Mouse (Mus musculus) cerebellum, postnatal 10 days (tissue): ENCODE measurements around the gene Setdb2.
"Not testable (repeated sequence)": the region's sequence is repeated elsewhere in the genome, so short reads cannot be mapped to it uniquely, and the experiment has no call there.

Experiments used
- DNase-seq, 2 experiments: peaks; one replicate each; pipeline ENCODE4 v3.0.0; 2021; ENCODE audit warnings: mixed read lengths in 2 of 2

The Setdb2 gene

DNA sequence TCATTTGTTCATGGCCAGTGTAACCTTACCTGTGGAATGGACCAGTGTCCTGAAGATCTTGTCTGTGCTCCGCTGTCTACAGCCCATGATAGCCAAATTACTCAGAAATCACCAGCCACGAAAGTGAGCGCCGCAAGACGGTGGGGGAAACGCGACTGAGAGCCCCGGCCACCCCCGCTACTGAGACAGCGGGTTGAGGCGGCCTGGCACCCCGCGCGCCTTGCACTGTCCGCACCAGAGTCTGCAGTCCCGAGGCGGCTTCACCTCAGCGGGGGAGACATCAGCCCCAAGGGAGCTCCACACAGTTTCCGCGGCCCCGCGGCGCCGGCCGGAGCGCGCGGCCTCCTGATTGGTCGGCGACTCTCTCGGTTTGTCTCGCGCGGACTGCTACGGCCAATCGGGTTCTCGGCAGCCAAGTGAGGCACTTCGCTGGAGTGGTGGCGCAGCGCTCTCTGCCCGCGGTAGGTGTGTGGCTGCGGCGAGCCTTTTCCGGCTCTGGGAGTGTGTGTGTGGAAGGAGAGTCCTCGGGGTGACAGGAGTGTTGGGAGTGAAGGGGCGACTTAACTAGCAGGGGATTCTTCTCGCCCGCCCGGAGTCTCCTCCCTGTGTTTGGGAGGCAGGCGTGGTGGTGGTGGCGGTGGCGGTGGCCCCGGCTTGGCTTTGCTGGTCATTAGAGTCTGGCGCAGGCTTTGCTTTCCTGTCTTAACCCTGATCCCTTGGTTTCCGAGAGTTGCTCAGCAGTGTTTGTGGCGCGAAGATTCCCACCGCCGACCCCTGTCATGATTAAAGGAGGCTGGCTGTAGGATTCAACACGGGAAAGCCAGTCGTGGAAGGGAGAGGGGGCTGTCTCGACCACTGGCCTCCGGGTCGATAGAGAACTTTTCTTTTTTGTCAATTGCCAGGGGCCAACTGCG lies at the start of gene Setdb2, which contains the start of gene Cab39l:
Setdb2 (minus strand) TSS at position 327 of the 914 bp plus-strand sequence.
Cab39l (plus strand) TSS at position 415 of the 914 bp plus-strand sequence.
- DNase-seq, result peak; percentile 93 to 95

DNA sequence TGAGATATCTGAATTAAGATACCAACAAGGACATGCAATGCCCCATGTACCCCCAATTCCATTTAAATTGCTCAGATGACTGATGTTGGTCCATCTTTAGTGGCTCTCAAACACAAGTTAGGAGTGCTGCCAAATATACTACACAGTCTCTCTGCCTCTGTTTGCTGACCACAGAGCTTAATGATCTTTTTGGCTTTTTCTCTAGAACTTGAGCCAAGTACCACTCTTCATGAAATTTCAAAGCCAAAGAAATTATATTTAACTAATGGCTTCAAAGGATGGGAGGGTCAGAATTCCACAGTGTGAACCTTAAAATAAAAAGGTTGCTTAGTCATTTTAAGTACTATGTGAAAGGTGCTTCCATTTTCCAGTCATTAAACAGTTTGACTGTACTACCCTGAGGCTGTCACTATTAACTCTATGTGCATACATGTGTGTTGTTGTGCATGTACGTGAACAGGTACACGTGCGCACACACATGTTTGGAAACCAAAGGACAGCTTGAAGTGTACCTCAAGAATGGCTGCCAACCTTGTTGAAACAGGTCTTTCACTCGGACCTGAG lies 44.6 kb upstream of the Setdb2 start:
- no peak for DNase-seq

DNA sequence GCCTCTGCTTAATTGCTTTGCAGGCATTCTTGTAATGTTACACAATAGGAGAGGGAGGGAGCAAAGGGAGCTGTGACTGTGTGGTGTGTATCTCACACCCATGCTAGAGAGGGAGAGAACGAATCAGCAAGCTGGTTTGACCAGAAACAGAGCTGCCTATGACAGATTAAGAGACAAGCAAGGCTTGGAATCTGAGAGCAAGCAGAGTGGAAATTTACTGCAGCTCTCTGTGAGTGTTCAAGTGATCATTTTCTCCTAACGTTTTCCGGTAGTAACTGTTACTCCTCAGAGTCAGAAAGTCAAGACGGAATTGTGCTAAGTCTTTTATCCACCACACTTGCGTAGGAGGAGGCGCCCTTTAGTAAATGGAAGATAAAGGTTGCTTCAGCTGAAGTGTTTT lies 38.0 kb upstream of the Setdb2 start:
- DNase-seq, result no peak

DNA sequence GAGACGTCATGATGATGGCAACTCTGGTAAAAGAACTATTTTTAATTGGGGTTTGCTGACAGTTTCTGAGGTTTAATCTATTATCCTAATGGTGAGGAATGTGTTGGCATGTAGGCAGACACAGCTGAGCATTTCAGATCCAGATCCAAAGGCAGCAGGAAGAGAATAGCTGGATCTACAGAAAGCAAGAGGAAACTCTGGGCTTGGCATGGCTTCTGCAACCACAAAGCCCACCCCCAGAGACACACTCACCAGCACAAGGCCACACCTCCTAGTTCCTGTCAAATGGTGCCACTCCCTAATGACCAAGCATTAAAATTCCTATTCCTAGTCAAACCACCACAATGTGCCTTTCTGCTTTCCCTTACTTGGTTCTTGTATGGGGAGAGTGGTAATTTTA lies 30.1 kb upstream of the Setdb2 start:
- DNase-seq, result no peak

DNA sequence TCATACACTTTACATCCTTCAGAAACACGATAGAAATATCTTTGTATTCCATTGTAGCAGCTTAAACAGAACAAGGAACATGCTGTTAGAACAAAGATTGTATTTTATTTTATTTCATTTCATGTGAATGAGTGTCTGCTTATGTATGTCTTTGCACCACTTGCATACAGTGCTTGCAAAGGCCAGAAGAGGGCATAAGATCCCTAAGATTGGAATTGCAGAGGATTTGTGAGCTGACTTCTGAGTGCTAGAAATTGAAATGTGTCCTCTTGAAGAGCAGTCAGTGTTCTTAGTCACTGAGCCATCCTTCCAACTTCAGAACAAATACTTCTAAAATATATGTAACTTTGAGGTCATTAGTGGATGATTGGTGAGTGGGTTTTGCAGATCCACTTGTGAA lies 27.1 kb upstream of the Setdb2 start:
- peak; percentile 8 to 10 for DNase-seq

DNA sequence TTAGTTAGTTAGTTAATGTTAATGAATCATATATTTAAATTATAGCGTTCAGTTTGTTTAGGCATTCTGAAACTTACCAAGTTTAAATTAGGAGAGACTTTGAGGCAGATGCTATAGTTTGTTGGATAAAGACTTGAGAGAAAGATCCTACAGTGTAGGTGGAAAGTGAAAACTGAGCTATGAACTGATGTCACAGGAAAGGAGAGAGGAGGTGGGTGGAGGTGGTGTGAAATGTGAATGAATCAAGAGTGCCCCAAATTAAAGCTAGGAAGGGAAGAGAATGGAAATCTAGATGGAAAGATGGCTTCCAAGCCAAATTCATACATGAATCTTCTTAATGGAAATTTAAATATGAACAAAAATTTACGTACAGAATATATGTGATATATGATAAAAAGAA lies 25.8 kb upstream of the Setdb2 start:
- no peak for DNase-seq

DNA sequence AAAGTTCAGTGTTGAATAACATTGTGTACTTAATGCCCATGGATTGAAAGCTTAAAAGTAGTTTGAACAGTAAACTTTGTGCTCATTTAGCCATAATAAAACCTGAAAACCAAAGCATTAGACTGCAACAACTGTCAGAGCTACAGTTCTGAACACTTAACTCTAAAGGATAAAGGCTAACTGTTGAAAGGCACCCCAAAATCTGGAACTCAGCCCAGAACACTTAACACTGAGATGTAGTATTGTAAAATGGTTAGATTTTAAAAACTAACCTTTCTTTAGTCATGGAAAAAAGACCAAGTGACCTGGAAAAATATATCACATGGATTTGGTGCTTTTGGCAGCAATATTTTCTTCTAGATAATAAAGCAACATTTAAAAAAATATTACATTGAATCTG lies 7.3 kb upstream of the Setdb2 start:
- no peak for DNase-seq

DNA sequence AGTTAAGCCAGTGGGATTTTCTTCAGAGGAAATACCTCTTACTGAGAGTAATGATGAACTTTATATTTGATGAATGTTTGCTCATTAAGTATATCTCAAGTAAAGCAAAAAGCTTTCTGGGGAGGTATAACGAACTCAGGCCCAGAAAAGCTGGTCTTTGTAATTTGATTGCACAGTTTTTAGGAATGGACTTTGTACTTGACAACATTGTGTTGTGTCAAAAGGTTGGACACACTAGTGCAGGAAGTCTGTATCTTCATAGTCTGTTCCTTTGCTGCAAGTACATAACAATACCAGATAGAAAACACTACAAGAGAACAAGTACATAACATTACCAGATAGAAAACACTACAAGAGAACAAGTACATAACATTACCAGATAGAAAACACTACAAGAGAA lies 4.7 kb upstream of the Setdb2 start:
- no peak for DNase-seq

DNA sequence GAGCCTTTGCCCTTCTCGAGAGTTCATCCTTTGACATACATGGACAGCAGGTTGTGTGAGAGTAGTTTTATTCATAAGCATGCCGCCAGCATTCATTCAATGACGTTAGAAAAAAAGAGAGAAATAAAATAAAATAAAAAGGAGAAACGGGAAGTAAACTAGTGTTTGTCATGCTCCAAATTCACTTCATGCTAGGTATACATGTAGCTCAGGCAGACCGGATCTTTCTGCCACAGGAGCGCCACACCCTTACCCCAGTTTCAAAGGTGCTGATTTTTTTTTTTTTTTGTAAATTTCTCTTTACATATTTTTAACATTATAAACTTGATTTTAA lies 755 bp upstream of the Setdb2 start:
- no peak for DNase-seq

DNA sequence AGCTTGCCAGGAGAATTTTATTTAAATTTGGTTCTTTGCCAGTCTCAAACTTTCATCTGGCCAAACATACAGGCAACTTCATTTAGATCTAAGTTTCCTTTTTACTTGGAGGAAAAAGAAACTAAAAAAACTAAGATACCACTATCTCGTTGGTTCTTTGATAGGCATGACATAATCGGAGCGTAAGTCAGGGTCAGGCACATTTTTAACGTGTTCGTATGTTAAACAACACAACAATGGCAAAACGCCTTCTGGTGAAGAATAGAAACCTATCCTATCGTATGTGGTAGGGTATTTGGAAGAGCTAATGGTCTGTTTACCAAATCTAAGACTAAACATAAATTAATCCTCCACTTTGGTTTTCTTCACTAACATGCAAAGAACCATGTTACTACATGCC lies 645 bp downstream of the Setdb2 start:
- DNase-seq, result no peak

DNA sequence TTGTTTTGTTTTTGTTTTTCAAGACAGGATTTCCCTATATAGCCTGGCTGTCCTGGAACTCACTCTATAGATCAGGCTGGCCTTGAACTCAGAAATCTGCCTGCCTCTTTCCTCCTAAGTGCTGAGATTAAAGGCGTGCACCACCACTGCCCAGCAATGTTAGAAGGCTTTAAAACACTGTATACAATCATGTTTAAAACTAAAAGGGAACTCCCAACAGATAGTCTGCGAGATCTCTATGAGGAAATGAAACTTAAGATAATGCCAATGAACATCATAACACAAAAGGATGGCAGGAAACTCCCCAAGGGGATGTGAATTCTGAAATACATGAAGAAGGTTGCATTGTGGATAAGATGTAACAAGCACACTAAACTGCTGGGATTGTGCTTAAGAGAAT lies 2.2 kb downstream of the Setdb2 start:
- no peak for DNase-seq

DNA sequence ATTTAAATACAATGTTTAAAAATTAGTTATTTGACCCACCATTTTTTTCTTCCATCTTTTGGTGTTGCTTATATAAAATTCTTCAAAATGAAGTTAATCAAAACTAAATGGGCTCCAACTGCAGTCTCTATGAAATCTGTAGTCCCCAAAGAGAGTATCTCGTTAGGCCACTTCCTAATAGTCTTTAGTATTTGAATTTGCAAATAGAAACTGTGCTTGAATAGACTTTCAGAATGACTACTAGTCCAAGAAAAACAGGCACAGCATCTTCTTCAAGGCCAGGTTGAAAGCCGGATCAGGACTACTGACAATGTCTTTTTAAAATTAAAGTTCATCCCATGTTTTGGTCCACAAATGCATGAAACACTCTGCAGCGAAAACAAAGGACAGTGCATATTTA lies 3.3 kb downstream of the Setdb2 start:
- DNase-seq, result no peak

DNA sequence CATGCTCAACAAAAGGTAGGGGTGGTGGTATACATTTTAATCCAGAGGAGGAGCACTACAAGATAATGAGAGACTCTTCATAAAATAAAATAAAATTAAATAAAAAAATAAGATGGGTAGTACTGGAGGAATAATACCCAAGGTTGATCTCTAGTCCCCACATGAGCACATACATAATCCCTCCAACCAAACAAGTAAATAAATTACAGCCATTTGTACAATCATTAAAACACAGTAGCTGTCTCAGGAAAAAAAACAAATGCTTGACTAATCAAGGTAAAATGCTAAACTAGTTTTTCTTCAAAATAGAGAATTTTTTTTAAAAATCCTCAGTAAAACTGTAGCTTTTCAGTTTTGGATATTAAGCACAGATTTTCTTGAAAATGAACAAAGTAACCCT lies 5.5 kb downstream of the Setdb2 start:
- DNase-seq, result no peak

DNA sequence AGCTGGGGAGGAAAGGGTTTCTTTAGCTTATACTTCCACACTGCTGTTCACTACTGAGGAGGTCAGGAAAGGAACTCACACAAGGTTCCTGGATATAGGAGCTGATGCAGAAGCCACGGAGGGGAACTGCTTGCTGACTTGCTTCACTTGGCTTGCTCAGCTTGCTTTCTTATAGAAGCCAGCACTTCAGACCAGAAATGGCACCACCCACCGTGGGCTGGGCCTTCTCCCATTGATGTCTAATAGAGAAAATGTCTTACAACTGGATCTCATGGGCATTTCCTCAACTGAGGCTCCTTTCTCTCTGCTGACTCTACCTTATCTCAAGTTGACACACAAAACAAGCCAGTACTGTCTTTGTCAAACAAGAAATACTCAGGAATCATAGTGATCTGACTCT lies 6.8 kb downstream of the Setdb2 start:
- no peak for DNase-seq

DNA sequence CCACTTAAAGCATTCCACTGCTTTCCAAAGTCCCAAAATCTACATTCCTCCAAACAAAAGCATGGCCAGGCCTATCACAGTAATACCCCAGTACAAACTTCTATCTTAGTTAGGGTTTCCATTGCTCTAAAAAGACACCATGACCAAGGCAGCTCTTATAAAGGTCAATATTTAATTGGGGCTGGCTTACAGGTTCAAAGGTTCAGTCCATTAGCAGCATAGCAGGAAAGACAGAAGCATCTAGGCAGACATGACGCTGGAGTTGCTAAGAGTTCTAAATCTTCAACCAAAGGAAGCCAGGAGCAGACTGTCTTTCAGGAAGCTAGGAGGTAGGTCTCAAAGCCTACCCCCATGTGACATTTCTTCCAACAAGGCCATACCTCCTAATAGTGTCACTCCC lies 10.1 kb downstream of the Setdb2 start:
- no peak for DNase-seq

DNA sequence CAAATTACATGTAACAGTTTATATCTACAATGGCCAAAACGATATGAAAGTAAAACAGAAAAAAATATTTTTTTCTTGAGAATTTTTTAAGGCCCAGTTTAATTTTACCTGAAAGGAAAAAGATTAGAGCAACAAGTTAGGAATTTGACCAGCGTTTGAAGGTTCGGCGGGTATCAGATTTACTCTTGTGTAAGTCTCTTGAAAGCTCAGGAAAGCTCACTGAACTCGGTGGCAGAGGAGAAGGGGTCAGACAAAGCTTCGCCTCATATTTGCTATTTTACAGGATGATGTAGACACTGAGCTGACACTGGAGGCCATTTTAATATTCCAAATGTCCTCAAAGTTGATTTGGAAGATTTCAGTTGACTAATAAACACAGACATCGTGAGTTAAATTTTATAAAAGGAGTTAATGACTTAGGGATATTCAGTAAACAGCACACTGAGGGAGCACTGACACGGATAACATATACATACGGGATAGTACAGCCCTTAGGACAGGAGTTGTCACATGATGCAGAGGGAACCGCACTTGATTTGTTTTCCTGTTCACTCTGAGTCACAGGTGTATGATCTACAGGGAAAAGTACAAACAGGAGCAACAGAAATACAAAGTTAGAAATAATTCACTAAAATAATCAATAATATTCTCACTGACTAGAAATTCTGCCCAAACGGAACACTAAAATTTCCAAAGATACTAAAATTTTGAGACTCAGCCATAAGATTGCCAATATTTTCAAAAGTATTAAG lies 17.6 kb downstream of the Setdb2 start:
- DNase-seq, result no peak

DNA sequence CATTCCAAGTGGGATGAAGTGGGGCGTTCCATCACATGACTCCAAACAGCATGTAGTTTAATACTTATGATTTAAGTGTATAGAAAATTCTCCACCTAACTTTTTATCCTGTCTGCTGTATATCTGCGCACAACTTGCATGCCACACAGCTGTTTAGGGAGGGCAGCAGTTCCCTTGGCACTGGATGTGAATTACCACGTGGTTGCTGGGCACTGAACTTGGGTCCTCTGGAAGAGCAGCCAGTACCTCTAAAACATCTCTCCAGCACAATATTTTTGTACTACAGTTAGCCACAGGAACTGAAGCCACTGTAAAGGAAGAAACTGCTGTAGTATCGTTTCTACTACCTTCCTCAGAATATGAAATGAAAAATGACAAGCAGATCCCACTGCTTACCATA lies 22.5 kb downstream of the Setdb2 start:
- DNase-seq, result no peak

DNA sequence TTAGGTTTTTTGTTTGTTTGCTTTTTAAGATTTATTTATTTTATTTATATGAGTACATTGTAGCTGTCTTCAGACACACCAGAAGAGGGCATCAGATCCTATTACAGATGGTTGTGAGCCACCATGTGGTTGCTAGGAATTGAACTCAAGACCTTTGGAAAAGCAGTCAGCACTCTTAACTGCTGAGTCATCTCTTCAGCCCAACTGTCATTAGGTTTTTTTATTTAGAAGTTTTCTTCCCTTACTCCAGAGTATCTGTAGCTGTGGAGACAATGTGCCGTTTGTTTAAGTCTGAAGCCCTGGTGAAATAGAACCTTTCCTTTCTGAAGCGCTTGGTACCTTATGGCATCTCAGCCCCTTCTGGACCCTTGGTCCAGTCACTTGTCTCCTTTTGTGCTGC lies 25.7 kb downstream of the Setdb2 start:
- not testable (repeated sequence) for DNase-seq

DNA sequence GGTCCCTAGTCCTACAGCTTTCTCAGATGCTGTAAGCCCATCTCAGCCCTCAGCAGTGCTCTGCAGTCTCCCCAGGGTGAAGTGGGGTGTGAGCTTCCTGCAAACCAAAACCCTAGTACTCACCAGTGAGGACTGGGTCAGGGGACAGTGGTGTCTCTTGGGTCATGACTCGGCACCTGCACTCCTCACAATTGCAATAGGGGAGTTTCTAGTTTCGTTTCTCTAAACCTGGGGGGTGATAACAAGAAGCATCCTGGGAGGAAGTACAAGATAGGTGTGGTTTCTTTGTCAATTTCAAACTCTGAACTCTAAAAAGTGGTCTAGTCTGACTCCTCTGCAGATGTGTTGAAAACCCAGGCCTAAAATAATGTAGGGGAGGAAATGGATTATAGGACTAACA lies 43.7 kb downstream of the Setdb2 start:
- no peak for DNase-seq

DNA sequence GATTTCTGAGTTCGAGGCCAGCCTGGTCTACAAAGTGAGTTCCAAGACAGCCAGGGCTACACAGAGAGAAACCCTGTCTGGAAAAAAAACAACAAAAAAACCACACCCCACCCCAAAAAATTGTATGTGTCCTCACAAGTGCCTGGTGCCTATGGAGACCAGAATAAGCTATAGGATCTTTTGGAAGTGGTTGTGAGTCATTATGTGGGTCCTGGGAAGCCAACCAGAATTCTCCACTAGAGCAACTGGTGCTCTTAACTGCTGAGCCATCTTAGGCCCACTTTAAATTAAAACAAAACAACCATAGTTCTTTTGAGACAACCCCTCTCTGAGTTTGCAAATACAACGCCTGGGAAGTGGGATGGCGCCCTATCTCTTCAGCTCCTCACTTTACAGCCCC lies 45.4 kb downstream of the Setdb2 start, which contains the start of gene Phf11c:
Phf11c (minus strand) TSS at position 101 of the 400 bp plus-strand sequence.
- no peak for DNase-seq

DNA sequence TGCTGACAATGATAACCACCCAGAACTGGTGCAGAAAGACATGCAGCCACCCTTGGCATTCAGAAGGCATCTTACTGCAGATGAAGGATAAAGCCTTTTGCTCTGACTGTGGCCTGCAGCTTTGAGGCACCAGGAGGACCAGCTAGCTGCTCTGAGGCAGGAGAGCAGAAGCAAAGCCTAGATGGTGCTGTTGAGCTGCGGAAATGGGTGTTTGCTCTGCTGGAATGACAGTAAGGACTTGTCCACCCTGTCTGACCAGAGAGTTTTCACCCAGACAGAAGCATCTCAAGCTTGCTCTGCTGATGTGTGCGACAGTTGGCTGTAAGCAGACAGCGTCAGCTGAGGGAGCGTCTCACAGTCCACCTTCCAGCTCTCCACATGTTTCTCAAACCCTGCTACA lies 50.5 kb downstream of the Setdb2 start:
- DNase-seq, result peak; percentile 10 to 12

DNA sequence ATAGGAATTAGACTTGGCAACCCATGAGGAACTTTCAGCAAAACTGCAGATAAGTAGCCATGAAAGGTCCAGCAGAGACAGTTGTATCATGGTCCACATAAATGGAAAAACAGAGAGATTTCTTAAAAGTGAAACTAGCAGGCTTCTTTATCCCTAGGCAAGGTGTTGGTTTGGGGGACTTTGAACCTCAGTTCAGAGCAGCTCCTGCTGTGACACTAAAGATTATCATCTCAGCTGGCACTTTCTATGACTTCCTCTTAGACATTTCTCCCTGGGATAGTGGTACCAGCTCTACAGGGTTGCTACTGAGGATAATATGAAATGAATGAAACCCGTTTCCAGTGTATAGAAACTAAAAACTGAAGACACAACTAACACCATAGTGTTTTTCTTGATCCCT lies 51.2 kb downstream of the Setdb2 start:
- DNase-seq, result no peak

DNA sequence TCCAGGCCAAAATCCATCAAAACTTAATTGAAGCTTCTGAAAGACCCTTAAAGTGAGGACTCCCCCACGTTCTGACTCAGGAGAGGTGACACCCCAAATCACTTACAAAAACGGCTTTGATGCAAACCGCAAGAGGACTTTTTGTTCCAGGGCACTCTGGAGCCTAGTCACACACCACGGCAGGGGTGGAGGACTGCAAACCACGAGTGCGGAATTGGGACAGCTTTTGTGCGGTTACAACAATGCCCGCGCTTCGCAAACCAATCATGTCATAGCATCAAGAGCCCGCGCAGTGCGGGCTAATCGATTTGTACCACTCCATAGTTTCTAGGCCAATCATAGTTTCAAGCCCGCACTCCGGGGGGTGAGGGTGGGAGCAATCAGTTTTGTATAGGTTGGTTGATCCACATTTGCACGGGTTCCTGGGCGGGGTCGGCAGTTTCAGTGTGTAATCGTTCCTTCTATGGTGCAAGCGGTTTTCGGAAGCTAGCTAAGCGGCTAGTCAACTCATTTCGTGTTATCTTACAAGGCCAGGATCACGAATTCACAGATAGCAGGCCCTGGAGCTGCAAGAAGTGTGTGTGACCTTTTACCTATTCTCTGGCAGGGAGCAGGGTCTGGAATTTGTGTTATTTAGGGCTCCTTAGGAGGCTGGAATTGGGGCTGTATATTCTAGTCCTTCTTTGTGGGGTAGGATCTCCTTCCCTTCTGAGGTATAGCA lies 70.2 kb downstream of the Setdb2 start:
- no peak for DNase-seq
